Mouse (Mus musculus) central nervous system, embryonic 11.5 days (tissue): ENCODE results near the gene Pnck. TPM values are rescaled to one million over a fixed set of nuclear protein-coding genes. Genes with fewer than 3 reads are reported as not detected.

Experiments
- polyA plus RNA-seq: library from polyadenylated mRNA; depleted of rRNA; stranded (reverse); fragments of >200 nt; gene quantifications from 2 replicates; pipeline ENCODE4 v1.2.3, GENCODE M21; 2012; rRNA removed

Gene Pnck
- polyA plus RNA-seq: 17.0 TPM in 2 replicates

DNA sequence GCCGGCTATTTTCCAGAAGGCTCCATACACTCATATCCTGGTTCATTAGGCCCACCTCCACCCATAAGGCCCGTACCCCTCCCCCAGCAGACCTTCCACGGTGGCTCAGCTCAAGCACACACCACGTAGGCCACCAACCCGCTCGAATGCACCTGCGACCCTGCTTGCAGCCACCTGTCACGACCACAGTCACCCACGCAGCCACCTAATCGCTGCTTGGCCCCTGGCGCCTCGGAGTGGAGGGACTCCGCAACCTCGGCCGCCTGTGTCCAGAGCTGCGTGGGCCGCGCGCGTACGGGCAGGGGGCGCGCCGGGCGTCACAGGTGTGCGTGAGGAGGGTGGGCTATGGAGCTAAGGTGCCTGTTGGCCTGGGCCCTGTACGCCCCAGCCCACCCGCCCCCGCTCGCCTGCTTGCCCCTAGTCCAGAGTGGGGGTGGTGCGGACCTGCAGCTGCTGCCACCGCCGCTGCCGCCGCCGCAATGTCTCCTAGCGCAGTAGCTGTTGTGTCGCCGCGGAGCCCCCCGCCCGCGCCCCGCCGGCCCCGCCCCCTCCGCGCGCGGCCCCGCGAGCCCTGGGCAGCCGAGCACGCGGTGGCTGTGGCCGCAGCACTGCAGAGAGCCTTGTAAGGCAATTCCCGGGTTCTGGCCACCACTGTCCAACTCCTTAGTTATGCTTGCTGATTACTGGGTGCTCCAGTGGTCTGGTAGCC lies at the start of gene Pnck:
Gene Pnck, minus strand, starts transcription at position 543 of the 709 bp plus-strand sequence.

GRCm38 (mm10) chrX:73672879-73673618 lies 13.1 kb upstream of the Pnck start, which contains the start of gene Slc6a8:
Slc6a8 (plus strand) TSS chrX:73673150.

DNA sequence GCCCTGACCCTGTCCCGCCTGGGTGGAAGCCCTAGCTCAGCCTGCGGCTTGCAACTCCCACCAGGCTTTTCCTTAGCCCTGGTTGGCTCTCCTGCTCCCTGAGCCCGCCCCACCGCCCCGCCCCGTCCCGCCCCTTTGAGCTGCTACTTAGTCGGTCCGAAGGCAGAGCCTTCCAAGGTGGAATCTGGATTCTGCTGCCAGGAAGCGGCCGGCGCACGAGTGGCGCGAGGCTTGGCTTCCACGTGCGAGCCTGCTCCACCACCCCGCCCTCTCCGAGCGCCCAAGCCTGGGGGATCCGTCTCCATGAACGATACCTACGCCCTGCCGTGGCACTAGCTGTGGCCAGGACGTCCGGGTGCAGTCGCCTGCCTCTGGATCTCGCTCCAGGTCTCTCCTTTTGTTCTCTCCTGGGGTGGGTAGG lies 20.7 kb downstream of the Pnck start, which contains the start of gene Dusp9:
Gene Dusp9, plus strand, starts transcription at position 165 of the 421 bp plus-strand sequence.

Other genes starting within 250 kb of the Pnck start
- 0.12 and 0.27 TPM in 2 replicates for gene Zfp92, start 249.0 kb downstream of the Pnck start, polyA plus RNA-seq
- gene Trex2, start 224.8 kb downstream of the Pnck start, polyA plus RNA-seq: not detected in 2 replicates
- 57.9 and 63.7 TPM in 2 replicates for gene Haus7, start 201.1 kb downstream of the Pnck start, polyA plus RNA-seq
- gene Bgn, start 176.5 kb downstream of the Pnck start, polyA plus RNA-seq: 28.7 and 60.6 TPM in 2 replicates
- gene Atp2b3, start 157.0 kb downstream of the Pnck start, polyA plus RNA-seq: 0.64 and 0.71 TPM in 2 replicates
- gene Dusp9, start 20.7 kb downstream of the Pnck start, polyA plus RNA-seq: 11.3 and 16.0 TPM in 2 replicates
- 30.6 and 49.4 TPM in 2 replicates for gene Slc6a8, start 13.0 kb upstream of the Pnck start, polyA plus RNA-seq
- 71.0 and 75.1 TPM in 2 replicates for gene Bcap31, start 56.1 kb upstream of the Pnck start, polyA plus RNA-seq
- gene Abcd1, start 56.5 kb upstream of the Pnck start, polyA plus RNA-seq: 10.3 and 12.6 TPM in 2 replicates
- 0.22 and 0.41 TPM in 2 replicates for gene Plxnb3, start 97.0 kb upstream of the Pnck start, polyA plus RNA-seq
- gene Srpk3, start 114.3 kb upstream of the Pnck start, polyA plus RNA-seq: 1.1 and 5.5 TPM in 2 replicates
- gene Idh3g, start 126.8 kb upstream of the Pnck start, polyA plus RNA-seq: 167 and 344 TPM in 2 replicates
- 83.3 and 142 TPM in 2 replicates for gene Ssr4, start 126.9 kb upstream of the Pnck start, polyA plus RNA-seq
- gene Pdzd4, start 164.9 kb upstream of the Pnck start, polyA plus RNA-seq: 23.2 and 40.3 TPM in 2 replicates
- gene Avpr2, start 232.0 kb upstream of the Pnck start, polyA plus RNA-seq: 0.05 TPM in 1 of 2 replicates, not detected in the other
- 29.2 and 43.4 TPM in 2 replicates for gene L1cam, start 236.0 kb upstream of the Pnck start, polyA plus RNA-seq